Mouse (Mus musculus) hindbrain, embryonic 16.5 days (tissue): ENCODE results near the gene Il1a. TPM values are rescaled to one million over a fixed set of nuclear protein-coding genes. Genes with fewer than 3 reads are reported as not detected.

ENCODE experiments used
- ATAC-seq: fragments of 200-750 bp; cut with Nextera tagmentation; 2 replicates; pipeline ENCODE4 v1.8.0; 2017; ENCODE audit warnings: moderate TSS enrichment, moderate library complexity
- H3K27ac ChIP-seq: fragments of 300-500 bp; sonication (generic); 2 replicates; pipeline ENCODE4 v1.5.1; 2014; ENCODE audit warnings: low read depth, mild to moderate bottlenecking, control low read depth, low read length, moderate library complexity
- H3K27me3 ChIP-seq: fragments of 300-500 bp; sonication (generic); replicated peaks from 2 replicates; pipeline ENCODE4 v1.6.1; 2014; ENCODE audit warnings: low read length; ENCODE audit not compliant: control insufficient read depth, insufficient read depth
- H3K36me3 ChIP-seq: fragments of 300-500 bp; sonication (generic); 2 replicates; pipeline ENCODE4 v1.6.1; 2014; ENCODE audit warnings: mild to moderate bottlenecking, low read length, moderate library complexity, mixed read lengths; ENCODE audit not compliant: control insufficient read depth, insufficient read depth
- H3K4me1 ChIP-seq: fragments of 300-500 bp; sonication (generic); 2 replicates; pipeline ENCODE4 v1.6.1; 2014; ENCODE audit warnings: low read depth, low read length; ENCODE audit not compliant: control insufficient read depth, insufficient read depth
- H3K4me2 ChIP-seq: fragments of 300-500 bp; sonication (generic); 2 replicates; pipeline ENCODE4 v1.6.1; 2014; ENCODE audit warnings: mild to moderate bottlenecking, low read length, control low read depth, moderate library complexity
- H3K4me3 ChIP-seq: fragments of 300-500 bp; sonication (generic); 2 replicates; pipeline ENCODE4 v1.5.1; 2014; ENCODE audit warnings: mild to moderate bottlenecking, low read length, control low read depth, moderate library complexity
- H3K9ac ChIP-seq: fragments of 300-500 bp; sonication (generic); 2 replicates; pipeline ENCODE4 v1.6.1; 2014; ENCODE audit warnings: low read depth, mild to moderate bottlenecking, control low read depth, low read length, moderate library complexity
- H3K9me3 ChIP-seq: fragments of 300-500 bp; sonication (generic); 2 replicates; pipeline ENCODE4 v1.6.1; 2014; ENCODE audit warnings: mild to moderate bottlenecking, low read length, moderate library complexity; ENCODE audit not compliant: control insufficient read depth
- WGBS: fragments of 180-500 bp; shearing (Covaris S2); extraction: QIAGEN DNeasy Blood & Tissue Kit; methylation state at CpG from one replicate; pipeline ENCODE4 v1.1.7; 2014; 5-methylcytosine and 5-hydroxymethylcytosine counted together
- polyA plus RNA-seq: library from polyadenylated mRNA; unstranded; fragments of >200 nt; fragmentation: Nextera tagmentation; extraction: Ambion mirVana; gene quantifications from 2 replicates; pipeline ENCODE4 v1.2.1, GENCODE M21; 2015

The Il1a gene
- polyA plus RNA-seq = 0.19 and 0.34 TPM in 2 replicates

DNA sequence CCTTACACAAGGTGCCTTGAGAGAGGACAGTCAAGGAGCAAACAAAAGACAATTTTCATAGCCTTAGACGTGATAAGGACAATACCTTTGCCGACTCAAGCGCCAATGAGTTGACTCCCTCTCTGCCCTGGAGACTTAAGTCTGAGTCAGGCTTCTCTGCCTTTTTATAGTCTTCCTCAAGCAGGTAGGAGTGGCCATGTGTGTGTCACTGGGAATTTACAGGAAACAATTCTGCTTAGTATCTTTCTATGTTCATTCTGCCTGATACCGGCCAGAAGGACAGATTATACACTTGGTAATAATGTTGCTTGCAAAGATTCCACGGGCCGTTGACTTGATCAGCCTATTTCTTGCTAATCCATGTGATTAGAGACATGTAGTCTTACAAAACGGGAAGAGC lies at the start of gene Il1a:
Gene Il1a (minus strand): TSS at position 137 of the 400 bp plus-strand sequence.
- no peak within 1 kb of the TSS for H3K9ac ChIP-seq
- H3K4me1 ChIP-seq = no peaks in the 10 kb centered on the region
- ATAC-seq = no peak
- WGBS = 84% methylated on average over 7 of the region's 7 CpGs
- no peak within 1 kb of the TSS for H3K4me3 ChIP-seq
- no peak within 1 kb of the TSS for H3K27ac ChIP-seq
- no peaks in the 10 kb centered on the region for H3K36me3 ChIP-seq
- no peaks in the 10 kb centered on the region for H3K27me3 ChIP-seq
- H3K4me2 ChIP-seq = no peak within 1 kb of the TSS
- no peaks in the 10 kb centered on the region for H3K9me3 ChIP-seq

GRCm38 (mm10) chr2:129338138-129338621 lies 28.4 kb upstream of the Il1a start:
- H3K4me2 ChIP-seq = no peak overlapping the region
- no peak overlapping the region for H3K4me3 ChIP-seq
- H3K27ac ChIP-seq = no peak overlapping the region
- no peaks in the 10 kb centered on the region for H3K9me3 ChIP-seq
- WGBS = 81% methylated on average over 6 of the region's 6 CpGs
- H3K9ac ChIP-seq = no peak overlapping the region
- no peaks in the 10 kb centered on the region for H3K27me3 ChIP-seq
- no peak for ATAC-seq
- H3K4me1 ChIP-seq = no peaks in the 10 kb centered on the region
- no peaks in the 10 kb centered on the region for H3K36me3 ChIP-seq

GRCm38 (mm10) chr2:129333471-129333870 lies 23.7 kb upstream of the Il1a start:
- 60% methylated on average over 4 of the region's 4 CpGs for WGBS
- no peak for ATAC-seq
- Histone ChIP-seq H3K4me3 (no peak overlapping the region), H3K36me3 (no peaks in the 10 kb centered on the region), H3K9me3 (no peaks in the 10 kb centered on the region), H3K27me3 (no peaks in the 10 kb centered on the region), H3K9ac (no peak overlapping the region), H3K27ac (no peak overlapping the region), H3K4me1 (no peaks in the 10 kb centered on the region), H3K4me2 (no peak overlapping the region)

DNA sequence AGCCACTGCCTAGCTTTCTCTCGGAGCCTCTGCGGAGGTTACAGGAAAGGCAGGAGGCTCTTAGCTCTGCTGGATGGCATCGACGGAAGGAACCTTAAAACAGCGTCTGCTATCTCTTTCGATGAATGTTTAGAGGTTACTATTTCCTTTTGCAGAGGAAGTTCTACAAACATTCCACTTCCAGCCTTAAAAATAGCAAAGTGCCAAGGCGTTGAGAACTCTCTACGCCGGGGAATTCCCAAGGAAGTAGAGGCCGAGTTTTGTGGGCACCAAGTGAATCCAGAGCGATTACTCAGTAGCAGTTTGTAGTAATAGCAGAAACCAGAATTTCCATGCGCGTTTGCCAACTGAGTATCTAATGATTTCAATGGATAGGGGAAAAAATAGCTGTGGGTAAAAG lies 20.8 kb upstream of the Il1a start:
- H3K27me3 ChIP-seq = no peaks in the 10 kb centered on the region
- H3K27ac ChIP-seq = no peak overlapping the region
- H3K36me3 ChIP-seq = no peaks in the 10 kb centered on the region
- H3K9me3 ChIP-seq = no peaks in the 10 kb centered on the region
- H3K4me1 ChIP-seq = no peaks in the 10 kb centered on the region
- no peak overlapping the region for H3K4me2 ChIP-seq
- 91% methylated on average over 13 of the region's 13 CpGs for whole genome bisulfite sequencing
- ATAC-seq = no peak
- no peak overlapping the region for H3K9ac ChIP-seq
- H3K4me3 ChIP-seq = no peak overlapping the region

- ATAC-seq = no peak
- no peak overlapping the region for H3K27ac ChIP-seq
- H3K27me3 ChIP-seq = no peaks in the 10 kb centered on the region
- H3K36me3 ChIP-seq = no peaks in the 10 kb centered on the region
- H3K4me3 ChIP-seq = no peak overlapping the region
- H3K9me3 ChIP-seq = no peaks in the 10 kb centered on the region
- whole genome bisulfite sequencing = 72% methylated on average over 7 of the region's 7 CpGs
- no peak overlapping the region for H3K4me2 ChIP-seq
- no peaks in the 10 kb centered on the region for H3K4me1 ChIP-seq
- H3K9ac ChIP-seq = no peak overlapping the region
These were observed 20.3 kb upstream of the Il1a start for GRCm38 (mm10) chr2:129330024-129330423.

DNA sequence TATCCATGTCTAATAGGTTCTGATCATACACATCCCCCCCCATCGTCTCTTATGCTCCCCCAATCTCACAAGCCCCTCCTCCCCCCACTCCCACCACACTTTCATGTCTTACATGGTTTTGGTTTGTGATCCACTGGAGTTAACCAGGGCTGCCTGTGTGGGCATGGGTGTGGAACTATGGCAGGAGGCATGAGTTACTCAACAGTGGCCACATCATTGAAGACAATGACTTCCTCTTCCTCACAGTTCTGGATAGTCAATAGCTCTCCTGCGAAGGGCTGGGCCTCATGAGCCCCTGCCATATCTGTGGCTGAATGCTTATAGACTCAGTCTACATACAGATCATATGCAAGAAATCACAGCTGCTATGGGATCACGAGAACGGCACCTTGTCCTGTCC lies 18.5 kb upstream of the Il1a start:
- Histone ChIP-seq H3K9ac (no peak overlapping the region), H3K4me3 (no peak overlapping the region), H3K4me1 (no peaks in the 10 kb centered on the region), H3K27me3 (no peaks in the 10 kb centered on the region), H3K4me2 (no peak overlapping the region), H3K36me3 (no peaks in the 10 kb centered on the region), H3K27ac (no peak overlapping the region), H3K9me3 (no peaks in the 10 kb centered on the region)
- no peak for ATAC-seq
- 85% methylated on average over 4 of the region's 4 CpGs for WGBS

GRCm38 (mm10) chr2:129324216-129324615 lies 14.4 kb upstream of the Il1a start:
- Histone ChIP-seq H3K9me3 (no peaks in the 10 kb centered on the region), H3K27ac (no peak overlapping the region), H3K9ac (no peak overlapping the region), H3K4me1 (no peaks in the 10 kb centered on the region), H3K36me3 (no peaks in the 10 kb centered on the region), H3K27me3 (no peaks in the 10 kb centered on the region), H3K4me2 (no peak overlapping the region), H3K4me3 (no peak overlapping the region)
- WGBS = 89% methylated on average over 3 of the region's 3 CpGs
- no peak for ATAC-seq

DNA sequence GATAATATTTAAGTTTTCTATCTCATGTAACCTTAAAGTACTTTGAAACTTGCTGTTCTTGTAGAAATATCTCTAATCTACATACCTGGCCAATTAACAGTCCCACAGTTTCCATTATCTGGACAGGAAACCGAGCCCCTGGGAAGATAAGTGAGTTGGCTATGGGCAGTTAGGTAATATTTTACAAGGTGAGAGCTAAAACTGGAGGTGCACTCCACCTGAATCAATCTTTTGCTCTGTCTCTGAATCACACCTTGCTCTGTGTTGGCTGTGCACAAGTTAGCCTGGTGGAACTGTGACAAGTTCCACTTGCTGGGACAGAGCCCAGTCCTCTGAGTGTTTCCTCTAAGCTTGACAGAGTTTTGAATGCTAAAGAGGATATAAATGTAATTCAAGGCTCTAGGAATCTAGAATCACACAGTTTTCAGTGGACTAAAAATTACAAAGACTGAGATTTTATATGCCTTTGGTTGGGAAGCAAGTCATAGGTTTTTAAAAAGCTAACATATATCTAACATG lies 12.4 kb upstream of the Il1a start:
- 73% methylated on average over 1 of the region's 1 CpGs for WGBS
- no peak overlapping the region for H3K9ac ChIP-seq
- no peak overlapping the region for H3K4me3 ChIP-seq
- no peak overlapping the region for H3K4me2 ChIP-seq
- no peak for ATAC-seq
- no peak overlapping the region for H3K27ac ChIP-seq
- no peaks in the 10 kb centered on the region for H3K9me3 ChIP-seq
- H3K27me3 ChIP-seq = no peaks in the 10 kb centered on the region
- H3K4me1 ChIP-seq = no peaks in the 10 kb centered on the region
- no peaks in the 10 kb centered on the region for H3K36me3 ChIP-seq

GRCm38 (mm10) chr2:129320033-129320605 lies 10.3 kb upstream of the Il1a start:
- H3K9me3 ChIP-seq = no peaks in the 10 kb centered on the region
- no peaks in the 10 kb centered on the region for H3K36me3 ChIP-seq
- no peak overlapping the region for H3K9ac ChIP-seq
- 84% methylated on average over 8 of the region's 8 CpGs for WGBS
- no peak overlapping the region for H3K27ac ChIP-seq
- no peak overlapping the region for H3K4me2 ChIP-seq
- no peak for ATAC-seq
- no peak overlapping the region for H3K4me3 ChIP-seq
- no peaks in the 10 kb centered on the region for H3K27me3 ChIP-seq
- H3K4me1 ChIP-seq = no peaks in the 10 kb centered on the region
